Mouse (Mus musculus) lung, embryonic 16.5 days (tissue): Measurements from ENCODE around the gene Slco3a1. TPM values are rescaled to one million over a fixed set of nuclear protein-coding genes. Genes with fewer than 3 reads are reported as not detected.

Experiments
- ATAC-seq: fragments of 200-750 bp; cut with Nextera tagmentation; 2 replicates; pipeline ENCODE4 v1.8.0; 2017; ENCODE audit warnings: low read depth, mild to moderate bottlenecking, moderate library complexity
- H3K27ac ChIP-seq: fragments of 300-500 bp; sonication (generic); 2 replicates; pipeline ENCODE4 v1.5.1; 2014; ENCODE audit warnings: mild to moderate bottlenecking, control low read depth, low read length
- H3K27me3 ChIP-seq: fragments of 300-500 bp; sonication (generic); 2 replicates; pipeline ENCODE4 v1.6.1; 2014; ENCODE audit warnings: low read depth, low read length, mixed read lengths; ENCODE audit not compliant: control insufficient read depth, insufficient read depth
- H3K36me3 ChIP-seq: fragments of 300-500 bp; sonication (generic); 2 replicates; pipeline ENCODE4 v1.6.1; 2014; ENCODE audit warnings: low read length; ENCODE audit not compliant: control insufficient read depth, insufficient read depth
- H3K4me1 ChIP-seq: fragments of 300-500 bp; sonication (generic); replicated peaks from 2 replicates; pipeline ENCODE4 v1.6.1; 2014; ENCODE audit warnings: low read length, mixed read lengths; ENCODE audit not compliant: control insufficient read depth, insufficient read depth
- H3K4me2 ChIP-seq: fragments of 300-500 bp; sonication (generic); 2 replicates; pipeline ENCODE4 v1.6.1; 2014; ENCODE audit warnings: low read depth, low read length, control low read depth
- H3K4me3 ChIP-seq: fragments of 300-500 bp; sonication (generic); 2 replicates; pipeline ENCODE4 v1.5.1; 2014; ENCODE audit warnings: mild to moderate bottlenecking, low read length, control low read depth
- H3K9ac ChIP-seq: fragments of 300-500 bp; sonication (generic); 2 replicates; pipeline ENCODE4 v1.6.1; 2014; ENCODE audit warnings: low read length, control low read depth
- H3K9me3 ChIP-seq: fragments of 300-500 bp; sonication (generic); 2 replicates; pipeline ENCODE4 v1.6.1; 2016; ENCODE audit warnings: low read length; ENCODE audit not compliant: control insufficient read depth
- WGBS: fragments of 180-500 bp; shearing (Covaris S2); extraction: QIAGEN DNeasy Blood & Tissue Kit; methylation state at CpG from one replicate; pipeline ENCODE4 v1.1.7; 2014; 5-methylcytosine and 5-hydroxymethylcytosine counted together
- polyA plus RNA-seq: library from polyadenylated mRNA; unstranded; fragments of >200 nt; fragmentation: Nextera tagmentation; extraction: Ambion mirVana; gene quantifications from 2 replicates; pipeline ENCODE4 v1.2.1, GENCODE M21; 2015

The Slco3a1 gene
- polyA plus RNA-seq, 1 experiment from 2014 or later: 9.7 TPM

GRCm38 (mm10) chr7:74551338-74551999, 3.1 kb downstream of the Slco3a1 start:
- no peak overlapping the region for H3K4me2 ChIP-seq
- WGBS: 76% methylated on average over 9 of the region's 9 CpGs
- ATAC-seq: no peak
- no peak overlapping the region for H3K4me3 ChIP-seq
- H3K9me3 ChIP-seq: no peaks in the 10 kb centered on the region
- H3K36me3 ChIP-seq: no peaks in the 10 kb centered on the region
- peaks cover 10% of the 10 kb centered on the region for H3K27me3 ChIP-seq
- no peak overlapping the region for H3K9ac ChIP-seq
- H3K27ac ChIP-seq: no peak overlapping the region
- H3K4me1 ChIP-seq: peaks cover 9% of the 10 kb centered on the region

- Histone ChIP-seq H3K9me3 (no peaks in the 10 kb centered on the region), H3K4me2 (no peak overlapping the region)
These were observed 4.9 kb downstream of the Slco3a1 start for GRCm38 (mm10) chr7:74549686-74550085.

GRCm38 (mm10) chr7:74549013-74549582, 5.5 kb downstream of the Slco3a1 start:
- no peaks in the 10 kb centered on the region for H3K9me3 ChIP-seq
- no peak overlapping the region for H3K27ac ChIP-seq
- no peaks in the 10 kb centered on the region for H3K36me3 ChIP-seq
- H3K4me1 ChIP-seq: peaks cover 7% of the 10 kb centered on the region
- no peak for ATAC-seq
- no peak overlapping the region for H3K4me2 ChIP-seq
- H3K4me3 ChIP-seq: no peak overlapping the region
- H3K27me3 ChIP-seq: peaks cover 9% of the 10 kb centered on the region
- H3K9ac ChIP-seq: no peak overlapping the region
- 36% methylated on average over 6 of the region's 6 CpGs for WGBS

More at GRCm38 (mm10) chr7:74549686-74550085, 4.9 kb downstream of the Slco3a1 start:
- ATAC-seq: no peak
- Histone ChIP-seq H3K27ac (no peak overlapping the region), H3K9ac (no peak overlapping the region), H3K4me1 (peaks cover 7% of the 10 kb centered on the region), H3K4me3 (no peak overlapping the region), H3K36me3 (no peaks in the 10 kb centered on the region), H3K27me3 (peaks cover 10% of the 10 kb centered on the region)
- 29% methylated on average over 6 of the region's 6 CpGs for WGBS

GRCm38 (mm10) chr7:74546691-74547090, 7.9 kb downstream of the Slco3a1 start:
- H3K4me1 ChIP-seq: no peaks in the 10 kb centered on the region
- H3K27ac ChIP-seq: no peak overlapping the region
- no peaks in the 10 kb centered on the region for H3K36me3 ChIP-seq
- no peak overlapping the region for H3K9ac ChIP-seq
- WGBS: 87% methylated on average over 6 of the region's 6 CpGs
- ATAC-seq: no peak
- no peaks in the 10 kb centered on the region; the same call in 1 of the 2 replicates for H3K27me3 ChIP-seq
- H3K4me3 ChIP-seq: no peak overlapping the region
- H3K4me2 ChIP-seq: no peak overlapping the region
- no peaks in the 10 kb centered on the region for H3K9me3 ChIP-seq

- no peak overlapping the region for H3K4me3 ChIP-seq
- no peak overlapping the region for H3K9ac ChIP-seq
- no peak for ATAC-seq
- WGBS: 81% methylated on average over 6 of the region's 6 CpGs
- H3K36me3 ChIP-seq: no peaks in the 10 kb centered on the region
- H3K27me3 ChIP-seq: no peaks in the 10 kb centered on the region
- no peaks in the 10 kb centered on the region for H3K9me3 ChIP-seq
- H3K27ac ChIP-seq: no peak overlapping the region
- H3K4me2 ChIP-seq: no peak overlapping the region
- H3K4me1 ChIP-seq: no peaks in the 10 kb centered on the region
These were observed 9.0 kb downstream of the Slco3a1 start for GRCm38 (mm10) chr7:74545498-74545990.

GRCm38 (mm10) chr7:74544306-74544705, 10.3 kb downstream of the Slco3a1 start:
- Histone ChIP-seq H3K4me2 (no peak overlapping the region), H3K36me3 (no peaks in the 10 kb centered on the region), H3K4me3 (no peak overlapping the region), H3K9me3 (no peaks in the 10 kb centered on the region), H3K4me1 (no peaks in the 10 kb centered on the region), H3K27me3 (no peaks in the 10 kb centered on the region), H3K27ac (no peak overlapping the region), H3K9ac (no peak overlapping the region)
- 73% methylated on average over 7 of the region's 7 CpGs for WGBS
- ATAC-seq: no peak

- Histone ChIP-seq H3K9ac (no peak overlapping the region), H3K4me2 (no peak overlapping the region), H3K27ac (no peak overlapping the region), H3K27me3 (no peaks in the 10 kb centered on the region), H3K4me1 (peaks cover 2% of the 10 kb centered on the region; the same call in 1 of the 2 replicates), H3K36me3 (no peaks in the 10 kb centered on the region), H3K9me3 (no peaks in the 10 kb centered on the region), H3K4me3 (no peak overlapping the region)
- 54% methylated on average over 4 of the region's 4 CpGs for WGBS
- no peak for ATAC-seq
These were observed 12.6 kb downstream of the Slco3a1 start for GRCm38 (mm10) chr7:74541958-74542357.

GRCm38 (mm10) chr7:74540933-74541725, 13.5 kb downstream of the Slco3a1 start:
- Histone ChIP-seq H3K36me3 (no peaks in the 10 kb centered on the region), H3K4me1 (peaks cover 2% of the 10 kb centered on the region; the same call in 1 of the 2 replicates), H3K27ac (no peak overlapping the region), H3K9me3 (no peaks in the 10 kb centered on the region), H3K27me3 (no peaks in the 10 kb centered on the region), H3K4me2 (no peak overlapping the region), H3K9ac (no peak overlapping the region), H3K4me3 (no peak overlapping the region)
- 90% methylated on average over 7 of the region's 7 CpGs for WGBS
- no peak for ATAC-seq

GRCm38 (mm10) chr7:74536186-74536585, 18.4 kb downstream of the Slco3a1 start:
- whole genome bisulfite sequencing: 47% methylated on average over 4 of the region's 4 CpGs
- Histone ChIP-seq H3K4me3 (no peak overlapping the region), H3K4me2 (no peak overlapping the region), H3K4me1 (peaks cover 2% of the 10 kb centered on the region; the same call in 1 of the 2 replicates), H3K36me3 (no peaks in the 10 kb centered on the region), H3K27ac (no peak overlapping the region), H3K9ac (no peak overlapping the region), H3K9me3 (no peaks in the 10 kb centered on the region), H3K27me3 (no peaks in the 10 kb centered on the region)
- ATAC-seq: peak; percentile 79
